Mouse (Mus musculus): ENCODE measurements around the gene Samd8. TPM values are rescaled to one million over a fixed set of nuclear protein-coding genes. Genes with fewer than 3 reads are reported as not detected.

Samd8 gene
- polyA plus RNA-seq, 1 experiment from 2014 or later, result 12.5 TPM

DNA sequence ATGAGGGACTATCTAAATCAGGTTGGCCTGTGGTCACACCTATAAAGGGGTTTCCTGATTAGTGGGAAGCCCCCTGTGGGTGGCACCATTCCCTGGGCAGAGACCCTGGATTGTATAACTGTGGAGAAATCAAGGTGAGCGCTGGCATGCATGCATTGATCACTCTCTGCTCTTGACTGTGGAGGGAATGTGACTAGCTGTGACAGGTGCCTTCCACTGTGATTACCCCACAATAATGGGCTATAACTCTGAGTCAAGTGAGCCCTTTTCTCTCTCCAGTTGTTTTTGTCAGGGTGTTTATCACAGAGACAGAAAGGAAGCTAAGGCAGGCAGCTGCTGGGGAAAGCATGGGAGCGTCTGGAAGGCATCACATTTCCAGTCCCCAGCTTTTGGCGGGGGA is 65.9 kb downstream of the Samd8 start:
- Histone ChIP-seq H3K4me1 (ENCODE audit: control insufficient read depth, insufficient read depth, low read length) (peaks cover 14% of the 10 kb centered on the region), H3K27ac (ENCODE audit: low read length) (peak overlapping the region; percentile 60; the same call in 1 of the 2 replicates), H3K9ac (ENCODE audit: low read depth, low read length) (no peak overlapping the region), H3K9me3 (ENCODE audit: control insufficient read depth, low read length) (no peaks in the 10 kb centered on the region), H3K4me2 (ENCODE audit: low read depth, low read length) (no peak overlapping the region), H3K27me3 (replicated peaks; ENCODE audit: control insufficient read depth, insufficient read depth, low read length) (no peaks in the 10 kb centered on the region), H3K36me3 (ENCODE audit: control insufficient read depth, insufficient read depth, low read length) (no peaks in the 10 kb centered on the region), H3K4me3 (ENCODE audit: low read length) (no peak overlapping the region)
- no peak for ATAC-seq
- 59% methylated on average over 3 of the region's 3 CpGs for WGBS

DNA sequence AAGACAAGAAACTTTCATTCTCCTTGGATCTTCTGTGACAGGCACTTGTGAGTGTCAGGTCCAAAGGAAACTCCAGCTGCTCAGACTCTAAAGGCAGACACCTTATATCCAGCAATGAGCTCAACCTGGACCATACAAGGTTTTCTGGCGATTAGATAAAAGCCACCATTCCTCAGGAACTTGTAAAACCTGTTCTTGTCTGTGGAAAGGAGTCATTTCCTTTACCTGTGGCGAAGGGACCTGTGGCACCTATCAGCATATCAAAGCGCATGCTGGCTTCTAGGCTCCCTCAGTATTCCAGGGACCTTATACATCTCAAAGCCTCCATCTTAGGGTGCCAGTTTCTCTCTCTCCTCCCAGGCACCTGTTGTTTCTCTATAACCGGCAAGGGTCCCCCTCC is 67.1 kb downstream of the Samd8 start:
- H3K27ac ChIP-seq (ENCODE audit: low read length), result peak overlapping the region; percentile 81
- WGBS, result 31% methylated on average over 4 of the region's 4 CpGs
- H3K4me2 ChIP-seq (ENCODE audit: low read depth, low read length), result 0 out of 2 replicates have a peak overlapping the region, but pooled peaks have one; percentile 19
- H3K4me1 ChIP-seq (ENCODE audit: control insufficient read depth, insufficient read depth, low read length), result peaks cover 15% of the 10 kb centered on the region
- no peaks in the 10 kb centered on the region for H3K27me3 ChIP-seq (replicated peaks; ENCODE audit: control insufficient read depth, insufficient read depth, low read length)
- H3K36me3 ChIP-seq (ENCODE audit: control insufficient read depth, insufficient read depth, low read length), result no peaks in the 10 kb centered on the region
- peak; percentile 81 for ATAC-seq
- no peak overlapping the region for H3K9ac ChIP-seq (ENCODE audit: low read depth, low read length)
- no peak overlapping the region for H3K4me3 ChIP-seq (ENCODE audit: low read length)
- no peaks in the 10 kb centered on the region for H3K9me3 ChIP-seq (ENCODE audit: control insufficient read depth, low read length)

DNA sequence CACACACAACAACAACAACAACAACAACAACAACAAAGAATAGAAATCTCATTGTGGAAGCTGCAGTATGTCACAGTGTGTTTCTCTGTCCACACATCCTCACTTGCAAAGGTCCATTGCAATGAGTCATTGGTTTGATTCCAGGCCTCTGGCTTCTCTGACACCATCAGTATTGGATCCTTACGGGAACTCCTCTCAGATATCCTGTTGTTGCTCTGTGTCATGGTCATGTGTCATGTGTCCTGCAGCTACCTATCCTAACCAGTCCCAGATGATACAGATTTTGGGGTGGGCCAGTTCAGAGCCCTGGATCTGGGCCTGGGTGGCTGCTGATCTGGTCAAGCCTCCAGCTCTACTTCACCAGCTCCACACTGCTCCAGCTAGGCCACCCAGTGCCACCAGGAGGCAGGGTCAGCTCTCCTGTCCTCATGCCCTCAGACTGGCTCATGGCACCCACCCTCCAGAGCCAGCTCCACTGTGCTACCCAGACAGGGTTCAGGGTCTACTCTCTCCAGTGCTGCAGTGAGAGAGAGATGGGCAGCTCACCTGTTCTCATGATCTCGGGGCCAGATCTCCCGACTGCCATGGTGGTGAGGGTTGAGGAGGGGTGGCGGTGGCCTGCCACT is 70.7 kb downstream of the Samd8 start:
- Histone ChIP-seq H3K4me2 (ENCODE audit: low read depth, low read length) (no peak overlapping the region), H3K27ac (ENCODE audit: low read length) (no peak overlapping the region), H3K4me3 (ENCODE audit: low read length) (no peak overlapping the region), H3K36me3 (ENCODE audit: control insufficient read depth, insufficient read depth, low read length) (no peaks in the 10 kb centered on the region), H3K4me1 (ENCODE audit: control insufficient read depth, insufficient read depth, low read length) (peaks cover 33% of the 10 kb centered on the region), H3K27me3 (replicated peaks; ENCODE audit: control insufficient read depth, insufficient read depth, low read length) (no peaks in the 10 kb centered on the region), H3K9ac (ENCODE audit: low read depth, low read length) (no peak overlapping the region), H3K9me3 (ENCODE audit: control insufficient read depth, low read length) (no peaks in the 10 kb centered on the region)
- no peak for ATAC-seq
- WGBS, result 95% methylated on average over 4 of the region's 4 CpGs

DNA sequence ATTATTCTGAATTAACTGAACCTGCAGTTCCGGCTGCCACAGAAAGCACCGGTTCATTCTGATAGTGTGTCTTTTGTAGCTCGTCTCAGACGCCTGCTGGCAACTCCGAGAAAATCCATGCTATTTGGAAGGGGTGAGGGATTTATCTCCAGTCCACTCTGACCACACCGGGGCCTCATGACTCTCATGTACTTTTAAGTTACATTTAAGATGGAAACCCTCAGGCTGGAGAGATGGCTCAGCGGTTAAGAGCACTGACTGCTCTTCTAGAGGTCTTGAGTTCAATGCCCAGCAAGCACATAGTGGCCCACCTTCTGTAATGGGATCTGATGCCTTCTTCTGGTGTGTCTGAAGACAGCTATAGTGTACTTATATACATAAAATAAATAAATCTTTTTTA is 72.0 kb downstream of the Samd8 start:
- no peak overlapping the region for H3K4me2 ChIP-seq (ENCODE audit: low read depth, low read length)
- H3K4me3 ChIP-seq (ENCODE audit: low read length), result no peak overlapping the region
- no peak overlapping the region for H3K27ac ChIP-seq (ENCODE audit: low read length)
- 74% methylated on average over 7 of the region's 7 CpGs for WGBS
- no peak for ATAC-seq
- no peak overlapping the region for H3K9ac ChIP-seq (ENCODE audit: low read depth, low read length)
- H3K9me3 ChIP-seq (ENCODE audit: control insufficient read depth, low read length), result no peaks in the 10 kb centered on the region
- H3K36me3 ChIP-seq (ENCODE audit: control insufficient read depth, insufficient read depth, low read length), result no peaks in the 10 kb centered on the region
- H3K27me3 ChIP-seq (replicated peaks; ENCODE audit: control insufficient read depth, insufficient read depth, low read length), result no peaks in the 10 kb centered on the region
- H3K4me1 ChIP-seq (ENCODE audit: control insufficient read depth, insufficient read depth, low read length), result peaks cover 37% of the 10 kb centered on the region

DNA sequence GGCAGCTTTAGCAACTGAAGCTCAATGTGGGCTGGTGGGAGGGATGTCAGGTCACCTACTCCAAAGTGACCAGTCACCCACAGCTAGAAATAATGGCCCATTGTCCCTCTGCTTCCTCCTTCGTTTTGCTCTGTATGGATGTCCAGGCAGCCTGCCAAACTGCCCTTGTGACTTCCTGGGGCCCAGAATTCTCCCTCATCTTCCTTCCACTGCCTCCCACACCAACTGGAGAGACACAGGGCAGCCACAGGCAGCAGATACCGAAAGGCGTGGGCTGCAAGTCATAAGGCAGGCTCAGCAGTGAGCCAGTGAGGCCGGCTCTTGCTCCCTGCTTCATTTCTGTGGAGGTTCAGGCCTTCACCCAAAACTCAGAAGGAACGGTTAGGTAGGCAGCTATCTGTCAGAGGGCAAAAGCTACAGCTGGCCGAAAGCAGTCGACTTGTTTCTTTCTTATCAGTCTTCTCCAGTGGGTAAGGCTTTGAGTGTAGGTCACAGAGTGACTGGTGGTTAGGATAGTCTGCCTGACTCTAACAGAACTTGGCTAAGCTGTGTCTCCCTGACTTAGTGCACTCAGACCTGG is 72.6 kb downstream of the Samd8 start:
- Histone ChIP-seq H3K4me2 (ENCODE audit: low read depth, low read length) (no peak overlapping the region), H3K4me1 (ENCODE audit: control insufficient read depth, insufficient read depth, low read length) (peaks cover 33% of the 10 kb centered on the region), H3K27me3 (replicated peaks; ENCODE audit: control insufficient read depth, insufficient read depth, low read length) (no peaks in the 10 kb centered on the region), H3K36me3 (ENCODE audit: control insufficient read depth, insufficient read depth, low read length) (no peaks in the 10 kb centered on the region), H3K27ac (ENCODE audit: low read length) (peak overlapping the region; percentile 60), H3K9ac (ENCODE audit: low read depth, low read length) (peak overlapping the region; percentile 4; the same call in 1 of the 2 replicates), H3K4me3 (ENCODE audit: low read length) (no peak overlapping the region), H3K9me3 (ENCODE audit: control insufficient read depth, low read length) (no peaks in the 10 kb centered on the region)
- WGBS, result 30% methylated on average over 7 of the region's 7 CpGs
- ATAC-seq, result peak; percentile 15

DNA sequence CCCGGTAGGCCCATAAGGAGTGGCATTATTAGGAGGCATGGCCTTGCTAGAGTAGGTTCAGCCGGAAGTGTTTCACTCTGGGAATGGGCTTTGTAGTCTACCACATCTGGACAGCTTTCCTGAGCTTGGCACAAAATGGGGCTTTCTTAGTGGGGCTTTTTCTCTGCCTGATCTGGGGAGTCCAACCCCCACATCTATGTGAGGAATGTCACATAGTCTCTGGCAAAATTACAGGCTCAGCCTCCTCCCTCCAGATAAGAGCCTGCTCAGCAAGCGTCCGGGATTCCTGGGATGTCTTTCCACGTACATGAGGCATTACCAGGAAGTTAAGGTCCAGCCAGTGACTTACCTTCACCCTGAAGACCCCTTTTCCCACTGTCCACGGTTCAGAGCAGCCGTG is 73.6 kb downstream of the Samd8 start:
- no peaks in the 10 kb centered on the region for H3K9me3 ChIP-seq (ENCODE audit: control insufficient read depth, low read length)
- H3K9ac ChIP-seq (ENCODE audit: low read depth, low read length), result no peak overlapping the region
- H3K4me3 ChIP-seq (ENCODE audit: low read length), result no peak overlapping the region
- H3K4me1 ChIP-seq (ENCODE audit: control insufficient read depth, insufficient read depth, low read length), result peaks cover 32% of the 10 kb centered on the region
- peak overlapping the region; percentile 12; the same call in 1 of the 2 replicates for H3K27ac ChIP-seq (ENCODE audit: low read length)
- no peak for ATAC-seq
- H3K4me2 ChIP-seq (ENCODE audit: low read depth, low read length), result no peak overlapping the region
- WGBS, result 50% methylated on average over 7 of the region's 7 CpGs
- H3K27me3 ChIP-seq (replicated peaks; ENCODE audit: control insufficient read depth, insufficient read depth, low read length), result no peaks in the 10 kb centered on the region
- H3K36me3 ChIP-seq (ENCODE audit: control insufficient read depth, insufficient read depth, low read length), result no peaks in the 10 kb centered on the region

DNA sequence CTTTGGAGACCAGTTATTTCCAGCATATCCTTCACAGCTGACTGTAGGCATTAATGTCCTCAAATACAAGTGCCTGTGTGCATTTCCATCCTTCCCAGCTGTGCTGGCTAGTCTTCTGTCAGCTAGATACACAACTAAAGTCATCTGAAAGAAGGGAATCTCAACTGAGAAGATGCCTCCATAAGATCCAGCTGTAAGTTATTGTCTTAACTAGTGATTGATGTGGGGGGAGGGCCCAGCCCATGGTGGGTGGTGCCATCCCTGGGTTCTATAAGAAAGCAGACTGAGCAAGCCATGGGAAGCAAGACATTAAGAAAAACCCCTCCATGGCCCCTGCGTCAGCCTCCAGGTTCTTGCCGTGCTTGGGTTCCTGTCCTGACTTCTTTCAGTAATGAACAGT is 74.6 kb downstream of the Samd8 start, which contains the start of gene Vdac2:
TSS of gene Vdac2 (plus strand) at position 301 of the 400 bp plus-strand sequence.
- H3K9ac ChIP-seq (ENCODE audit: low read depth, low read length), result no peak within 1 kb of the TSS
- H3K4me3 ChIP-seq (ENCODE audit: low read length), result no peak within 1 kb of the TSS
- no peaks in the 10 kb centered on the region for H3K27me3 ChIP-seq (replicated peaks; ENCODE audit: control insufficient read depth, insufficient read depth, low read length)
- H3K9me3 ChIP-seq (ENCODE audit: control insufficient read depth, low read length), result no peaks in the 10 kb centered on the region
- 83% methylated on average over 2 of the region's 2 CpGs for WGBS
- H3K36me3 ChIP-seq (ENCODE audit: control insufficient read depth, insufficient read depth, low read length), result no peaks in the 10 kb centered on the region
- H3K27ac ChIP-seq (ENCODE audit: low read length), result peak within 1 kb of the TSS; percentile 76
- H3K4me1 ChIP-seq (ENCODE audit: control insufficient read depth, insufficient read depth, low read length), result peaks cover 35% of the 10 kb centered on the region
- ATAC-seq, result no peak
- H3K4me2 ChIP-seq (ENCODE audit: low read depth, low read length), result no peak within 1 kb of the TSS

DNA sequence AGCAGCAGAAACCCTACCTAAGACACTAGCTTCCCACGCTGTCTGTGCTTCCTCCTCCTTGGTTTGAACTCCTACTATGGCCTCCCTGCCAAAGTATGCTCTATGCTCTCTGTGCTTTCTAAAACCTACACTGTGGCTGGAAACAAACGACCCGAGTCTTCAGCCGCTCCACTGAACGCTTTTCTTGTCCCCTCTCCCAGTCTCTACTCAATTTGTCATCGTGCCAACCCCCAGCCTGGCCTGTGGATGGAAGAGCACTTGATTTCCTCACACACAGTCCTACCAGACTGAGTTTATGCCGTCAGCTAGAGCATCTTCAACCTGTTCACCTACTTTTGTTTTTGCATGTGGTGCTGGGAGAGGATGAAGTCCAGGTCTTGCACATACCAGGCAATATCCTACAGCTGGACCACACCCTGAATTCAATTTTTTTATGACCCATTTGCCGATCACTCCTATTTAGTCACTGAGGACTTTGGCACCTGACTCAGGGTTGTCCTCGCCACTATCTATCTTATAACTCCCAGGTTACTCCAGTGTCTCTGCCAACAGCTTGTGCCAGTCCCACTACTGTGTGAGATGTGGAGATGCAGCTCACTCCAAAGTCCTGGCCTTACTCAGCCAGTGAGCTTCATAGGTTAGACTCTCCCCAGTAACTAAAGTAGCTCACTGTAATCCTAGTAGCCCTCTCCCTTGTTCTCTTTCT is 75.6 kb downstream of the Samd8 start:
- H3K27ac ChIP-seq (ENCODE audit: low read length), result peak overlapping the region; percentile 91
- H3K27me3 ChIP-seq (replicated peaks; ENCODE audit: control insufficient read depth, insufficient read depth, low read length), result no peaks in the 10 kb centered on the region
- H3K9me3 ChIP-seq (ENCODE audit: control insufficient read depth, low read length), result no peaks in the 10 kb centered on the region
- peaks cover 42% of the 10 kb centered on the region for H3K4me1 ChIP-seq (ENCODE audit: control insufficient read depth, insufficient read depth, low read length)
- no peak overlapping the region for H3K4me3 ChIP-seq (ENCODE audit: low read length)
- no peak overlapping the region for H3K9ac ChIP-seq (ENCODE audit: low read depth, low read length)
- no peaks in the 10 kb centered on the region for H3K36me3 ChIP-seq (ENCODE audit: control insufficient read depth, insufficient read depth, low read length)
- peak; percentile 82 for ATAC-seq
- WGBS, result 60% methylated on average over 9 of the region's 9 CpGs
- H3K4me2 ChIP-seq (ENCODE audit: low read depth, low read length), result 0 out of 2 replicates have a peak overlapping the region, but pooled peaks have one; percentile 11

DNA sequence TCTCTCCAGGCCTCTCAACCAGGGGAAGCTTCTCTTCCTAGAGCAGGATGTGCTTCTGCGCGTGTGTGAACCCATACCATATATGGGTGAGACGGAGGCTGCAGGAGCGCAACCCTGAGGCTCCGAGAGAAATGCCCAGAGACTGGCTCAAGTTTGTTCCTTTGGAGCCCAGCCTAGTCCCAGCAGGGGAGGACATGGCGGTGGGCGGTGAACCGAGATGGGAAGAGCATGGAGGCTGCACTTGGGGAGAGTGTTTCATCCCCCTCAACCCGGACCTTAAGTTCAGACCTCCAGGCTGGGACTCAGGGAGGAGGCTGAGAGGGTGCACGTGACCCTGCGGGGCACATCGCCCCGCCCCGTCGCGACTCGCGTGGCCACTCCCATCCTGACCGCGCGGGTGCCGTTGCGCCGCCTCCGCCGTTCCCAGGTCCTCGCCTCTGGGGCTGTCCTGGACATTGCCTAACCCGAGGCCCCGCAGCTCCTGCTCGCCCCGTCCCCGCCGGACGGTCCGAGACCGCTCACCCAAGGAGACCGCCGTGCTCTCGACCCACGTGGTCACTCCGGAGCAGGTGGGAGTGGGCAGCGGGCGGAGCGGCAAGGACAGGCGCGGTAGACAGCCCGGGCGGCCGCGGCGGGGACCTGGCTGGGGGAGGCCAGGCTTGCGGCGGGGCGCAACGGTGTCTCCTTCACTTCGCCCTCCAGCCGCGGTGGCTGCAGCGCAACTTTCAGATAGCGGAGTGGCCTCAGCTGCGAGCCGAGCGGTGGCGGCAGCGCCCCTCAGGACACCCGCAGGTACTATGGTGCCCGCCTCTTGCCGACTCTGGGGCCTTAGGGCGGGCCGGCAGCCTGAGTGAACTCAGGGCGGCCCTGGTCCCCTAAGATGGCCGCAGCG is 80.8 kb downstream of the Samd8 start:
- Histone ChIP-seq H3K9me3 (ENCODE audit: control insufficient read depth, low read length) (no peaks in the 10 kb centered on the region), H3K27me3 (replicated peaks; ENCODE audit: control insufficient read depth, insufficient read depth, low read length) (no peaks in the 10 kb centered on the region), H3K9ac (ENCODE audit: low read depth, low read length) (peak overlapping the region; percentile 98), H3K36me3 (ENCODE audit: control insufficient read depth, insufficient read depth, low read length) (peaks cover 9% of the 10 kb centered on the region; the same call in 1 of the 2 replicates), H3K4me3 (ENCODE audit: low read length) (peak overlapping the region; percentile 99), H3K4me2 (ENCODE audit: low read depth, low read length) (peak overlapping the region; percentile 71), H3K27ac (ENCODE audit: low read length) (peak overlapping the region; percentile 99), H3K4me1 (ENCODE audit: control insufficient read depth, insufficient read depth, low read length) (peaks cover 37% of the 10 kb centered on the region)
- peak; percentile 95 for ATAC-seq
- WGBS, result under 1% methylated on average over 73 of the region's 73 CpGs

Measured in intestine, embryonic 16.5 days (tissue).